In genomic region chr12:116574102-116574501, GRCm38 (mm10) we compare ENCODE assay signal across 20 mouse cellular contexts.
DNase-seq lines count a peak whose midpoint lies in the region; ATAC-seq and TF ChIP-seq lines count a peak whose summit lies in the region.
"Had no signal": no experiment of that assay in that cellular context is flagged by ENCODE, and none has a peak within 500 bp of the region (broad histone marks: within the 10 kb centered on the region; RNA-seq: fewer than 3 reads in every experiment).

No protein-coding gene starts in this region.

- H3K4me1 ChIP-seq in kidney, adult 2 months (ENCODE audit: control insufficient read depth, insufficient read depth, low read length), result peaks cover 7% of the 10 kb centered on the region
- peaks cover 26% of the 10 kb centered on the region; the same call in 1 of the 2 replicates for H3K4me1 ChIP-seq in neural tube, embryonic 15.5 days
- H3K4me1 ChIP-seq: embryonic facial prominence, embryonic 12.5 days; heart, embryonic 15.5 days had no signal

- TF ChIP-seq CTCF in kidney, adult 2 months (conservative IDR thresholded peaks at IDR 0.05; ENCODE audit: insufficient read depth, insufficient read length, low read depth, low read length), result no peak
- no peak for TF ChIP-seq CTCF in left cerebral cortex, adult 2 months (IDR thresholded peaks at IDR 0.05)

- intact Hi-C loops in left cerebral cortex, adult 2 months (cut with DNase I), result no loop called here

- no peaks in the 10 kb centered on the region for H3K9me3 ChIP-seq in neural tube, embryonic 15.5 days (replicated peaks)
- H3K9me3 ChIP-seq: embryonic facial prominence, embryonic 12.5 days; forebrain, embryonic 15.5 days; heart, embryonic 15.5 days; hindbrain, embryonic 15.5 days had no signal

- H3K27ac ChIP-seq in kidney, adult 2 months (ENCODE audit: insufficient read depth, low read depth, low read length), result peak overlapping the region; percentile 77
- peak overlapping the region; percentile 50; the same call in 1 of the 2 replicates for H3K27ac ChIP-seq in left cerebral cortex, adult 2 months
- H3K27ac ChIP-seq in neural tube, embryonic 15.5 days (replicated peaks), result peak overlapping the region; percentile 63
- H3K27ac ChIP-seq: embryonic facial prominence, embryonic 12.5 days; heart, adult 2 months; heart, embryonic 15.5 days had no signal

- no peak for TF ChIP-seq POLR2A in kidney, adult 2 months (IDR thresholded peaks at IDR 0.05; ENCODE audit: low read depth, low read length)

- ATAC-seq in neural tube, embryonic 15.5 days (ENCODE audit: low FRiP score), result 0 out of 2 replicates have a peak, but pooled peaks have one; percentile 12
- ATAC-seq: forebrain, embryonic 15.5 days had no signal

- DNase-seq in kidney, adult 2 months, result peak; percentile 33
- DNase-seq in kidney, adult 18-20 months, result no peak
- no peak for DNase-seq in left cerebral cortex, adult 2 months (ENCODE audit: extremely low spot score in 1 of 2, low spot score in 2 of 2)
- no peak for DNase-seq in left cerebral cortex, adult 18-20 months (ENCODE audit: low spot score in 2 of 2)
- DNase-seq in kidney, postnatal 10 days, result peak; percentile 27
- DNase-seq in heart, adult 11 months, result no peak
- DNase-seq: adrenal gland, adult 8-10 months; adrenal gland, postnatal 36 days; cerebellum, adult 8-10 months; cerebellum, postnatal 14 days; embryo, embryonic 11 days; gastrocnemius, postnatal 10 days; heart, adult 2 months; heart, postnatal 14 days had no signal

- H3K4me2 ChIP-seq in neural tube, embryonic 15.5 days, result no peak overlapping the region
- H3K4me2 ChIP-seq: embryonic facial prominence, embryonic 12.5 days; forebrain, embryonic 15.5 days; heart, embryonic 11.5 days; heart, embryonic 15.5 days; hindbrain, embryonic 15.5 days had no signal

- H3K27me3 ChIP-seq in kidney, adult 2 months (replicated peaks; ENCODE audit: control insufficient read depth, insufficient read depth, low read length), result no peaks in the 10 kb centered on the region
- H3K27me3 ChIP-seq in neural tube, embryonic 15.5 days (replicated peaks), result no peaks in the 10 kb centered on the region
- H3K27me3 ChIP-seq: embryonic facial prominence, embryonic 12.5 days; forebrain, embryonic 15.5 days; heart, embryonic 15.5 days; hindbrain, embryonic 15.5 days had no signal

- no peak overlapping the region for H3K9ac ChIP-seq in neural tube, embryonic 15.5 days (replicated peaks)
- H3K9ac ChIP-seq: embryonic facial prominence, embryonic 12.5 days; forebrain, embryonic 15.5 days; heart, embryonic 15.5 days; hindbrain, embryonic 15.5 days had no signal

- H3K4me3 ChIP-seq in kidney, adult 2 months (ENCODE audit: insufficient read depth, low read depth, low read length), result no peak overlapping the region
- H3K4me3 ChIP-seq in left cerebral cortex, adult 2 months, result no peak overlapping the region
- H3K4me3 ChIP-seq in neural tube, embryonic 15.5 days (replicated peaks), result no peak overlapping the region
- H3K4me3 ChIP-seq: embryonic facial prominence, embryonic 12.5 days; forebrain, embryonic 15.5 days; heart, adult 2 months; heart, embryonic 15.5 days; hindbrain, embryonic 15.5 days had no signal

- WGBS in kidney, adult 2 months, result 39% methylated on average over 5 of the region's 5 CpGs
- WGBS in neural tube, embryonic 15.5 days, result 78% methylated on average over 5 of the region's 5 CpGs

- no peaks in the 10 kb centered on the region for H3K36me3 ChIP-seq in kidney, adult 2 months (ENCODE audit: control insufficient read depth, insufficient read depth, low read length)
- H3K36me3 ChIP-seq in neural tube, embryonic 15.5 days, result no peaks in the 10 kb centered on the region
- H3K36me3 ChIP-seq: embryonic facial prominence, embryonic 12.5 days; forebrain, embryonic 15.5 days; heart, embryonic 15.5 days; hindbrain, embryonic 15.5 days had no signal

Comparison
In these comparisons a context has a peak if more than half of its experiments do, and no peak if none do; other contexts are left out.
1. DNase-seq: peak in kidney, adult 2 months (single experiment) and kidney, postnatal 10 days (single experiment); none in kidney, adult 18-20 months (single experiment), left cerebral cortex, adult 2 months (0 of 2), left cerebral cortex, adult 18-20 months (0 of 2) and heart, adult 11 months (single experiment).
2. Peak in every context shown above with its lines, with median percentiles within 50 percentile points of each other: H3K27ac ChIP-seq.